Mouse (Mus musculus) erythroblast, embryonic 14.5 days (primary cell): ENCODE results near the gene Tiam1. TPM values are rescaled to one million over a fixed set of nuclear protein-coding genes. Genes with fewer than 3 reads are reported as not detected.

Source experiments
- H3K27me3 ChIP-seq: 2 replicates; pipeline ENCODE4 v1.6.1; 2012; ENCODE audit warnings: inconsistent platforms; ENCODE audit not compliant: control insufficient read depth
- H3K36me3 ChIP-seq: 2 replicates; pipeline ENCODE4 v1.6.1; 2012; ENCODE audit warnings: mild to moderate bottlenecking, inconsistent platforms; ENCODE audit not compliant: control insufficient read depth
- H3K4me1 ChIP-seq: 2 replicates; pipeline ENCODE4 v1.6.1; 2012; ENCODE audit warnings: inconsistent platforms; ENCODE audit not compliant: control insufficient read depth
- H3K4me3 ChIP-seq: replicated peaks from 2 replicates; pipeline ENCODE3; 2012; ENCODE audit warnings: moderate library complexity, mild to moderate bottlenecking, inconsistent platforms
- H3K9me3 ChIP-seq: 2 replicates; pipeline ENCODE4 v1.6.1; 2012; ENCODE audit warnings: low read length, inconsistent platforms, mixed read lengths; ENCODE audit not compliant: control insufficient read depth
- GATA1 ChIP-seq: IDR thresholded peaks from 2 replicates; pipeline ENCODE4 v1.6.1; 2012; ENCODE audit warnings: low read length, inconsistent platforms, mixed read lengths
- TAL1 ChIP-seq: IDR thresholded peaks from 3 replicates; pipeline ENCODE4 v1.6.1; 2012; ENCODE audit warnings: low read length, inconsistent platforms, mixed read lengths
- polyA plus RNA-seq: library from polyadenylated mRNA; stranded (reverse); fragments of >175 nt; gene quantifications from 2 replicates; pipeline ENCODE4 v1.2.3, GENCODE M21; 2012

Gene Tiam1
- polyA plus RNA-seq, 1 experiment = 0.89 TPM

- Histone ChIP-seq H3K4me3 (no peak overlapping the region), H3K27me3 (no peaks in the 10 kb centered on the region), H3K4me1 (no peaks in the 10 kb centered on the region), H3K9me3 (no peaks in the 10 kb centered on the region), H3K36me3 (no peaks in the 10 kb centered on the region)
- TF ChIP-seq GATA1 = no peak
- TF ChIP-seq TAL1 = no peak
Measured at GRCm38 (mm10) chr16:89865136-89865535, 278.4 kb downstream of the Tiam1 start.

GRCm38 (mm10) chr16:89864710-89865109 lies 278.9 kb downstream of the Tiam1 start:
- Histone ChIP-seq H3K36me3 (no peaks in the 10 kb centered on the region), H3K4me3 (no peak overlapping the region), H3K27me3 (no peaks in the 10 kb centered on the region), H3K4me1 (no peaks in the 10 kb centered on the region), H3K9me3 (no peaks in the 10 kb centered on the region)
- TF ChIP-seq GATA1 (no peak), TAL1 (no peak)

GRCm38 (mm10) chr16:89863264-89863663 lies 280.3 kb downstream of the Tiam1 start:
- Histone ChIP-seq H3K27me3 (no peaks in the 10 kb centered on the region), H3K36me3 (no peaks in the 10 kb centered on the region), H3K9me3 (no peaks in the 10 kb centered on the region), H3K4me3 (no peak overlapping the region), H3K4me1 (no peaks in the 10 kb centered on the region)
- TF ChIP-seq TAL1 (no peak), GATA1 (no peak)

GRCm38 (mm10) chr16:89861531-89861930 lies 282.0 kb downstream of the Tiam1 start:
- Histone ChIP-seq H3K4me1 (no peaks in the 10 kb centered on the region), H3K4me3 (no peak overlapping the region), H3K9me3 (no peaks in the 10 kb centered on the region), H3K36me3 (no peaks in the 10 kb centered on the region), H3K27me3 (no peaks in the 10 kb centered on the region)
- TF ChIP-seq TAL1 (no peak), GATA1 (no peak)

- Histone ChIP-seq H3K4me3 (no peak overlapping the region), H3K27me3 (no peaks in the 10 kb centered on the region), H3K9me3 (no peaks in the 10 kb centered on the region), H3K36me3 (no peaks in the 10 kb centered on the region), H3K4me1 (no peaks in the 10 kb centered on the region)
- TF ChIP-seq GATA1 (no peak), TAL1 (no peak)
Measured at GRCm38 (mm10) chr16:89860708-89861107, 282.9 kb downstream of the Tiam1 start.

GRCm38 (mm10) chr16:89857666-89858065 lies 285.9 kb downstream of the Tiam1 start:
- TF ChIP-seq GATA1 (no peak), TAL1 (no peak)
- Histone ChIP-seq H3K4me3 (no peak overlapping the region), H3K27me3 (no peaks in the 10 kb centered on the region), H3K36me3 (no peaks in the 10 kb centered on the region), H3K9me3 (no peaks in the 10 kb centered on the region), H3K4me1 (no peaks in the 10 kb centered on the region)

- no peaks in the 10 kb centered on the region for H3K36me3 ChIP-seq
- H3K27me3 ChIP-seq = no peaks in the 10 kb centered on the region
Measured at GRCm38 (mm10) chr16:89854731-89855130, 288.8 kb downstream of the Tiam1 start.

GRCm38 (mm10) chr16:89851333-89851732 lies 292.2 kb downstream of the Tiam1 start:
- H3K36me3 ChIP-seq = no peaks in the 10 kb centered on the region
- no peaks in the 10 kb centered on the region for H3K4me1 ChIP-seq
- H3K4me3 ChIP-seq = no peak overlapping the region
- no peaks in the 10 kb centered on the region for H3K27me3 ChIP-seq
- no peak for TF ChIP-seq GATA1
- TF ChIP-seq TAL1 = no peak
- no peaks in the 10 kb centered on the region; the same call in 1 of the 2 replicates for H3K9me3 ChIP-seq

More at GRCm38 (mm10) chr16:89854731-89855130, 288.8 kb downstream of the Tiam1 start:
- no peaks in the 10 kb centered on the region for H3K9me3 ChIP-seq
- TF ChIP-seq GATA1 (no peak), TAL1 (no peak)
- no peaks in the 10 kb centered on the region for H3K4me1 ChIP-seq
- no peak overlapping the region for H3K4me3 ChIP-seq

GRCm38 (mm10) chr16:89848651-89849597 lies 294.6 kb downstream of the Tiam1 start:
- Histone ChIP-seq H3K4me1 (no peaks in the 10 kb centered on the region), H3K9me3 (no peaks in the 10 kb centered on the region; the same call in 1 of the 2 replicates), H3K36me3 (no peaks in the 10 kb centered on the region), H3K4me3 (no peak overlapping the region), H3K27me3 (no peaks in the 10 kb centered on the region)
- TF ChIP-seq GATA1 (no peak), TAL1 (no peak)

GRCm38 (mm10) chr16:89848179-89848578 lies 295.4 kb downstream of the Tiam1 start:
- no peaks in the 10 kb centered on the region for H3K4me1 ChIP-seq
- H3K27me3 ChIP-seq = no peaks in the 10 kb centered on the region
- H3K4me3 ChIP-seq = no peak overlapping the region
- H3K36me3 ChIP-seq = no peaks in the 10 kb centered on the region
- TF ChIP-seq TAL1 (no peak), GATA1 (no peak)
- no peaks in the 10 kb centered on the region; the same call in 1 of the 2 replicates for H3K9me3 ChIP-seq
